Mouse (Mus musculus): ENCODE results near the gene Atp6v1c2. TPM values are rescaled to one million over a fixed set of nuclear protein-coding genes. Genes with fewer than 3 reads are reported as not detected.

The Atp6v1c2 gene
- total and polyA plus RNA-seq, 3 experiments = not detected

DNA sequence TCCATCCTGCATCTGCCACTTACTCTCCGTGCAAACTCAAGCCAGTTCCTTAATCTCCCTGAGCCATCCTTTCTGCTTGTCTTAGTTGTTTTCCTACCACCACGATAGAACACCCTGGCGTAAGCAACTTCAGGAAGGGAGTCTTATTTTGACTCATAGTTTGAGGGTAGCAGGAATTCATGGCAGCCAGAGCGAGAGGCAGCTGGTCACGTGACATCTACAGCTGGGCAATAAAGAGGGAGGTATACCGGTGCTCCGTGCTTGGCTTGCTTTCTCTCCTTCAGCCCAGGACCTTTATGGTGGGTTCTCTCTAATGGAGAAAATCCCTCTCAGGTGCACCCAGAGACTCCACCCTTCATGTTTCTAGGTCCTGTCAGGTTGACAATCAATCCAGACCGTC, 78.2 kb downstream of the Atp6v1c2 start:
- DNase-seq (ENCODE audit: low read depth, low spot score) = no peak
- Histone ChIP-seq H3K9ac (ENCODE audit: control insufficient read depth, low read depth, low read length, poor library complexity, severe bottlenecking) (no peak overlapping the region), H3K4me1 (ENCODE audit: control insufficient read depth in 1 of 2, insufficient read depth in 2 of 2, low read length in 2 of 2) (peaks cover 0 to 10% of the 10 kb centered on the region in 2 experiments; a peak in 2 of 4 replicates), H3K27ac (ENCODE audit: control insufficient read depth, low read depth, low read length) (no peak overlapping the region), H3K36me3 (ENCODE audit: control insufficient read depth in 1 of 2, insufficient read depth in 2 of 2, low read length in 2 of 2) (peaks cover 0 to 2% of the 10 kb centered on the region in 2 experiments; a peak in 2 of 4 replicates), H3K4me3 (ENCODE audit: control insufficient read depth in 1 of 2, insufficient read depth in 1 of 2, low read depth in 2 of 2, low read length in 2 of 2) (no peak overlapping the region), H3K9me3 (replicated peaks; ENCODE audit: insufficient read depth, low read length) (no peaks in the 10 kb centered on the region), H3K79me2 (ENCODE audit: control insufficient read depth, insufficient read depth, low read length, poor library complexity) (no peaks in the 10 kb centered on the region), H3K27me3 (ENCODE audit: control insufficient read depth in 1 of 2, insufficient read depth in 2 of 2, low read length in 2 of 2) (peaks cover 2 to 4% of the 10 kb centered on the region in 2 experiments)
- TF ChIP-seq MYB (IDR thresholded peaks at IDR 0.05; ENCODE audit: low read depth, low read length) (no peak), EP300 (IDR thresholded peaks at IDR 0.05; ENCODE audit: low read depth in 1 of 2, low read length in 2 of 2) (no peak), TAL1 (IDR thresholded peaks at IDR 0.05; ENCODE audit: low read length) (no peak), NELFE (IDR thresholded peaks at IDR 0.05; ENCODE audit: low read depth, low read length) (no peak), KAT2A (conservative IDR thresholded peaks at IDR 0.05; ENCODE audit: low read depth, low read length) (no peak), ELF1 (IDR thresholded peaks at IDR 0.05; ENCODE audit: low read depth, low read length) (no peak), USF1 (IDR thresholded peaks at IDR 0.05; ENCODE audit: low read depth, low read length) (peak; percentile 64), E2F4 (IDR thresholded peaks at IDR 0.05; ENCODE audit: borderline replicate concordance, low read depth, low read length) (no peak)

- no peaks in the 10 kb centered on the region for H3K9me3 ChIP-seq (replicated peaks; ENCODE audit: insufficient read depth, low read length)
- H3K27me3 ChIP-seq (ENCODE audit: control insufficient read depth in 1 of 2, insufficient read depth in 2 of 2, low read length in 2 of 2) = peaks cover 0 to 2% of the 10 kb centered on the region in 2 experiments; a peak in 1 of 4 replicates
- no peaks in the 10 kb centered on the region for H3K79me2 ChIP-seq (ENCODE audit: control insufficient read depth, insufficient read depth, low read length, poor library complexity)
- no peak overlapping the region for H3K4me3 ChIP-seq (ENCODE audit: control insufficient read depth in 1 of 2, insufficient read depth in 1 of 2, low read depth in 2 of 2, low read length in 2 of 2)
- no peak overlapping the region for H3K27ac ChIP-seq (ENCODE audit: control insufficient read depth, low read depth, low read length)
- no peak for DNase-seq (ENCODE audit: low read depth, low spot score)
- no peaks in the 10 kb centered on the region for H3K36me3 ChIP-seq (ENCODE audit: control insufficient read depth in 1 of 2, insufficient read depth in 2 of 2, low read length in 2 of 2)
- TF ChIP-seq CHD1 (IDR thresholded peaks at IDR 0.05; ENCODE audit: low read depth, low read length) (no peak), TBP (IDR thresholded peaks at IDR 0.05; ENCODE audit: low read depth, low read length) (no peak), KAT2A (conservative IDR thresholded peaks at IDR 0.05; ENCODE audit: low read depth, low read length) (no peak), MYB (IDR thresholded peaks at IDR 0.05; ENCODE audit: low read depth, low read length) (no peak), NELFE (IDR thresholded peaks at IDR 0.05; ENCODE audit: low read depth, low read length) (no peak), NRF1 (IDR thresholded peaks at IDR 0.05; ENCODE audit: insufficient read depth, low read depth, low read length, poor library complexity, severe bottlenecking) (no peak), MEF2A (IDR thresholded peaks at IDR 0.05; ENCODE audit: extremely low read depth, insufficient replicate concordance, low read depth, low read length, poor library complexity, severe bottlenecking) (no peak), MYC (IDR thresholded peaks at IDR 0.05; ENCODE audit: low read depth, low read length) (no peak), POLR2AphosphoS5 (IDR thresholded peaks at IDR 0.05; ENCODE audit: borderline replicate concordance, low read depth, low read length) (no peak), MAX (IDR thresholded peaks at IDR 0.05; ENCODE audit: low read length) (no peak), ZC3H11A (IDR thresholded peaks at IDR 0.05; ENCODE audit: low read depth, low read length) (no peak), USF2 (IDR thresholded peaks at IDR 0.05; ENCODE audit: borderline replicate concordance in 1 of 2, insufficient read depth in 1 of 2, low read depth in 1 of 2, low read length in 2 of 2) (no peak), GABPA (IDR thresholded peaks at IDR 0.05; ENCODE audit: low read depth, low read length) (no peak), CTCF (IDR thresholded peaks at IDR 0.05 in 2 of 3, conservative IDR thresholded peaks at IDR 0.05 in 1 of 3; ENCODE audit: control insufficient read depth in 1 of 3, insufficient read depth in 1 of 3, low read depth in 2 of 3, low read length in 3 of 3, poor library complexity in 1 of 3, severe bottlenecking in 1 of 3) (no peak), ZNF384 (IDR thresholded peaks at IDR 0.05; ENCODE audit: low read depth, low read length) (no peak), POLR2A (IDR thresholded peaks at IDR 0.05; ENCODE audit: control insufficient read depth in 1 of 2, insufficient read depth in 1 of 2, low read depth in 1 of 2, low read length in 2 of 2, poor library complexity in 1 of 2) (no peak), ETS1 (IDR thresholded peaks at IDR 0.05; ENCODE audit: low read depth, low read length) (no peak)
- H3K4me1 ChIP-seq (ENCODE audit: control insufficient read depth in 1 of 2, insufficient read depth in 2 of 2, low read length in 2 of 2) = peaks cover 0 to 4% of the 10 kb centered on the region in 2 experiments; a peak in 1 of 4 replicates
- no peak overlapping the region for H3K9ac ChIP-seq (ENCODE audit: control insufficient read depth, low read depth, low read length, poor library complexity, severe bottlenecking)
Observed at GRCm38 (mm10) chr12:17242041-17242440, 87.1 kb downstream of the Atp6v1c2 start.
